Mouse (Mus musculus): ENCODE measurements at regions not wholly inside any gene's neighbourhood (a gene's known extent, or its start where the extent isn't known, plus 50 kb on each side); places are given as distances from the start of the nearest gene placed in this dataset.

DNA sequence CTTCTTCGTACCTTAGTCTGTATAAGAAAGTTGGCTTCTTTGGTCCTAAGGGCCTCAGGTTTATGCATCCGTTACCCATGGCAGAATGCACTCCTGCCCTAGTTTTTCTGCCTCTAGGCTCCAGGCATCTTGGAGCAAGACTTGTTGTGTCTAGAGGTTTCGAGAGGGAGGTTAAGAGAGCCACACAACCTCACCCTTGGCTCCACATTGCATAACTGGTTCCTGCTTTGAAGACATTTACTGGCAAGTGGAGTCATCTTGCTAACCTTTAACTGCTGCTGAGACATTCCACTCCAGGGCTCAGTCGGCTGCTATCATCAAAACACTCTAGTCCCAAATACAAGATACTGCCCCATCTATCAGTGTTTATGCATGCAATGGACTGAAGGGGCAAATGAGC lies 135.9 kb downstream of the Cog6 start:
- TF ChIP-seq CTCF (IDR thresholded peaks at IDR 0.05; ENCODE audit: borderline replicate concordance, insufficient read depth, low read depth, low read length) (no peak), POLR2A (IDR thresholded peaks at IDR 0.05; ENCODE audit: borderline replicate concordance, insufficient read depth, low read length) (no peak)

All from cerebellum, adult 2 months (tissue).